Mouse (Mus musculus) megakaryocyte, embryonic 14.5 days (primary cell): Measurements from ENCODE around the gene Ss18l2.

ENCODE experiments used
- FLI1 ChIP-seq: IDR thresholded peaks from 2 replicates; pipeline ENCODE4 v1.6.1; 2012; ENCODE audit warnings: low read length, inconsistent platforms, mixed read lengths
- GATA1 ChIP-seq: IDR thresholded peaks from 3 replicates; pipeline ENCODE4 v1.6.1; 2012; ENCODE audit warnings: mixed read lengths, low read length, inconsistent platforms, borderline replicate concordance

GRCm38 (mm10) chr9:121741168-121741567, 31.0 kb downstream of the Ss18l2 start:
- TF ChIP-seq FLI1 (no peak), GATA1 (no peak)
